Mouse (Mus musculus) frontal cortex, postnatal 25 days (tissue): Measurements from ENCODE around the gene Pym1.

ENCODE experiments used
- DNase-seq, 2 experiments: peaks; one replicate each; pipeline ENCODE4 v3.0.0; 2022; ENCODE audit warnings: low spot score in 2 of 2

Pym1 gene

GRCm38 (mm10) chr10:128804271-128805091 lies 56.8 kb downstream of the Pym1 start, which contains the start of gene Tmem198b:
Gene Tmem198b (minus strand): TSS chr10:128804370.
- DNase-seq, result peak; percentile 53 to 60

GRCm38 (mm10) chr10:128805092-128806000 lies 57.7 kb downstream of the Pym1 start:
- DNase-seq, result peak; percentile 74 to 89

GRCm38 (mm10) chr10:128806086-128806485 lies 58.4 kb downstream of the Pym1 start:
- DNase-seq, result no peak

- DNase-seq, result no peak
These were observed 59.3 kb downstream of the Pym1 start for GRCm38 (mm10) chr10:128807018-128807417.
